Mouse (Mus musculus) brain, embryonic 14.5 days (tissue): Measurements from ENCODE around the gene Fibin.

ENCODE experiments used
- CTCF ChIP-seq: fragments of 200-500 bp; IDR thresholded peaks from 2 replicates; pipeline ENCODE4 v1.5.1; 2012; ENCODE audit warnings: inconsistent platforms, mild to moderate bottlenecking, moderate library complexity, borderline replicate concordance; ENCODE audit not compliant: insufficient read depth, insufficient read length; ENCODE audit errors: extremely low read depth
- POLR2A ChIP-seq: fragments of 200-500 bp; IDR thresholded peaks from 2 replicates; pipeline ENCODE4 v1.6.1; 2012; ENCODE audit warnings: mild to moderate bottlenecking, inconsistent platforms, borderline replicate concordance; ENCODE audit not compliant: poor library complexity, insufficient read depth, insufficient read length, severe bottlenecking; ENCODE audit errors: extremely low read depth

- TF ChIP-seq POLR2A, result no peak
- TF ChIP-seq CTCF, result no peak
These were observed 34.0 kb downstream of the Fibin start for GRCm38 (mm10) chr2:110328953-110329352.
